Mouse (Mus musculus): ENCODE measurements at regions not wholly inside any gene's neighbourhood (a gene's known extent, or its start where the extent isn't known, plus 50 kb on each side); places are given as distances from the start of the nearest gene placed in this dataset.

GRCm38 (mm10) chr15:42944610-42945009 lies 2810.4 kb downstream of the 9330182O14Rik start:
- TF ChIP-seq GATA1 (IDR thresholded peaks at IDR 0.05; ENCODE audit: borderline replicate concordance, low read length) (no peak), FLI1 (IDR thresholded peaks at IDR 0.05; ENCODE audit: low read length) (no peak)

Data from megakaryocyte, embryonic 14.5 days (primary cell).